Mouse (Mus musculus) neutrophil, adult 5-6 weeks (primary cell): ENCODE data around the gene 1110051M20Rik. TPM values are rescaled to one million over a fixed set of nuclear protein-coding genes. Genes with fewer than 3 reads are reported as not detected.

Source experiments
- ATAC-seq: fragments of 151-379, 151-347 bp; 2 replicates; pipeline ENCODE4 v1.8.0; 2017; ENCODE audit warnings: mild to moderate bottlenecking, moderate TSS enrichment; ENCODE audit not compliant: insufficient number of reproducible peaks, poor library complexity, low FRiP score, severe bottlenecking; ENCODE audit errors: extremely low read depth
- total RNA-seq: library from RNA; stranded (forward); fragments of 200-1000 nt; gene quantifications from 2 replicates; pipeline ENCODE4 v1.2.3, GENCODE M21; 2017

1110051M20Rik gene
- total RNA-seq, 1 experiment from 2014 or later = 1.7 TPM

DNA sequence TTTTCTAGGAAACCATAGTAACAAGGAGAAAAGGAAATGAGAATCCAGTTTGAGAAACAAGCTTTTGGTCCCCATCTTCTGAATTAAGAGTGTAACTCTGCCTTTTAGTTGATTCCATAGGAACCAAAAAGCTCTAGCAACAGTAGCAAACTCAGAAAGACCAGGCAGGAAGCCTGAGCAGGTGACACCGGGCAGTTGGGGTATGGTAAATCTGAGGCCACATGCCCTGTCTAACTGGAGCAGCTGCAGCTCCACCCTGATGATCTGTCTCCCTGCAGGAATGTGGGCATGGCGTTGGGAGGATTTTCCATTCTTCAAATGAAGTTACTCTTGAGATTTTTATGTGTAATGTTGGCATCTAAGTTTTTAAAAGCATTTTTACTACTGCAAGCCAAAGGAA, 74.2 kb downstream of the 1110051M20Rik start:
- ATAC-seq = no peak

DNA sequence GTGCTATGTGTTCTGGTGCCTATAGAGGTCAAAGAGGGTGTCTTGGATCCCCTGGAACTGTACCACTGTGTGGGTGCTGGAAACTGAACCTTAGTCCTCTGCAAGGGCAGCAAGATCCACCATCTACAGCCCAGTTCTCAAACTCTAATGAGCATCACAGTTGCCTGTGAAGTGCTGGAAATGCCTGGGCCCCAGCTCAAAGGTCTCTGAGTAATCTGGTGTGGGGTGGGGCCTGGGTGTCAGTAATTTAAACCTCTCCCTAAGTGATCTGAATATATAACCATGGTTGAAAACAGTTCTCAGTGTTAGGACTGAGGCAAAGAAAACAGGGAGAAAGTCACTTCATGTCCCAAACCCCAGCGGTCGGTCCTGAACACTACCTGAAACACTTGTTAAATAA, 81.2 kb downstream of the 1110051M20Rik start:
- ATAC-seq = no peak

DNA sequence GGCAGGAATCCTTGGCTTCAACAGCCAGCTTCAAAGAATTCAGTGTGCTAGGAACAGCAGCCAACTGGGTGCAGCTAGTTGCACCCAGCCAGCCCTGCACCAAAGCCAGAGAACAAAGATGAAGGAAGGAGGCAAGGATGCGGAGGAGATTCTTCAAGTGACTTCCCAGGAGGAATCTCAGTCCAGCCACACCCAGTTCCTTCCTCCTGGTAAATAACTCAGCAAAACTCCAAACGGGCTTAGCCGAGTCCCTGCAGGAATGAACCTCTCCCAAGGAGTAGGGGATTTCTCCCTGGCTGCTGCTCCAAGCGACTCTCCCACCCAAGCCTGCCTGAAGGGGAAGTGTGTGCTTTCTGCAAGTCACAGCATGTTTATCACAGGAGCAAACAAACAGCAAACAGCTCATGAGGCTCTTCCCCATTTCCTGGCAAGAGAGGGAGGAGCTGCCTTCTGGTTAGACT, 83.4 kb downstream of the 1110051M20Rik start:
- no peak for ATAC-seq

DNA sequence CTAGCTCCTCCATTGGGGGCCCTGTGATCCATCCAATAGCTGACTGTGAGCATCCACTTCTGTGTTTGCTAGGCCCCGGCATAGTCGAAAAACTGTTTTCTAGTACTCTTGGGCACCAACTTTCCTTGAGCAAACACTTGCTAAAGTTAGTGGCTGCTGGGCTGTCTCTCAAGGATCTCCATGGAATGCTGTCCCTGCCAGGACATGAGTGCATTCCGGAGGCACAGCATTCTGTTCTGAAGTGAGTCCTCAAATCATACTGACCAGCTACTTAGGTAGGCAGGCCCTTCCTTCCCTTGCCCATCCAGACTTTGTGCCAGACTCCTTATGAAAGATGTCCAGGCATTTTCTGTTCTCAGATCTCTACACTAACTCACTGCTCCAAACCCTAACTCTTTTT, 88.7 kb downstream of the 1110051M20Rik start:
- no peak for ATAC-seq

DNA sequence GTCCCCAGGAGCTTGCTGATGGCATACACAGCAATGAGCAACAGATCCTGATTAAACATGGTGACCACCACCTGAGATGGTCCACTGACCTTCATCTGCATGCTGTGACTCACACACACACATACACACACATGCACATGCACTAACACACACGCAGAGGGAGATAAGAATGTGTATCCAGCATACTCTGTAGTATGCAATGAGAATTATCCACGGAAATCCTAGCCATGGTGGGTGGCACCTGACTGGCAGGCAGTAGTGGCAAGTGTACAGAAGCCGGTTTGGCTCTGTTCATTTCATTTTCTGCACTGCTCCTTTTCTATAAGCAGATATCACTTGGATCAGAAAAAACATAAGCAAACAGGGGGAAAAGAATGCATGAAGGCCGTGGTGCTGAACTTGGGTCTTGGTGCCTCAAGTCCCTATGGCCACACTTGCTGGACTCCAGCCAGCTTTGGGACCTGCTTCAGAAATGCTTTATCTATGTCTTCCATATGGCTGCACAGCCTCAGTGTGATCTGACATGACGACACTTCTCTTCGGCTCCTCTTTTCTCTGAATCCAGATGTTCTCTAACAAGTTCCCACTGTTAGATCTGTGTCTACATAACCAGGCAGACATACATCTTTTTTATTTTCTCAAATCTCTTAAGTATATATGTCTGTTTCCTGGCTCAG, 89.6 kb downstream of the 1110051M20Rik start:
- no peak for ATAC-seq

DNA sequence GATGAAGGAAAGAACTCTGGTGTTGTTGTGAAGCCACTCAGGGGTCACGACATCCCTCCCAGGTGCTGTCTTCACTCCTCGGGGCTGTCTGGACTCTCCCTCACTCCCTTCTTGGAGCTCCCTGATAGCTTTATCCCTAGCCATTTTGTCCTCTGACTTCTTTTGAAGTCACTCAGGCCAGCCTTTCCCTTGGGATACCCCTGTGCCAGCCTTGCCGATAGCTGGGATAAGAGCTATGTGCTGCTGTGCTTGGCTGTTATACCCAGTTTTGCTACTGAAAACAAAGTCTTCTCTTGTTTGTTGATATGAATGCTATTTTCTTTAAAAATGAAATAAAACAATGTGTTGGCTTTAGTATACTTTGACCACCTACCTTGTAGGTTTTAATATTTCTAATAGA, 90.7 kb downstream of the 1110051M20Rik start:
- ATAC-seq = no peak

DNA sequence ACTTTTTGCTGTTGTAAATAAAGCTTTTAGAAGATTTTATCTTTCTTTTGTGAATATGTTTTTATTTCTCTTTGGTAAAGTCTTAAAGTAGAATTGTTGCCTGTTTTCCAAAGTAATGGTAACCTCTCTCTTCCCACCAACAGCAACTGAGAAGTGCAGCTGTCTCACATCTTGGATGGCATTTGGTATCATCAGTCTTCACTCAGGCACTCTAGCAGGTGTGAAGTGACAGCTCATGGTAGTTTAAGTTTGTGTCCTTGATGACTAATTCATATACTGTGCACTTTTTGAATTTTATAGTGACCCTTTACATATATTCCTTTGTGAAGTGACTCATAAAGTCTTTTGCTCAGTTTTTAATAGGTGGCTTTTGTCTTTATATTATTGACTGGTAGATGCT, 92.7 kb downstream of the 1110051M20Rik start:
- ATAC-seq = no peak

DNA sequence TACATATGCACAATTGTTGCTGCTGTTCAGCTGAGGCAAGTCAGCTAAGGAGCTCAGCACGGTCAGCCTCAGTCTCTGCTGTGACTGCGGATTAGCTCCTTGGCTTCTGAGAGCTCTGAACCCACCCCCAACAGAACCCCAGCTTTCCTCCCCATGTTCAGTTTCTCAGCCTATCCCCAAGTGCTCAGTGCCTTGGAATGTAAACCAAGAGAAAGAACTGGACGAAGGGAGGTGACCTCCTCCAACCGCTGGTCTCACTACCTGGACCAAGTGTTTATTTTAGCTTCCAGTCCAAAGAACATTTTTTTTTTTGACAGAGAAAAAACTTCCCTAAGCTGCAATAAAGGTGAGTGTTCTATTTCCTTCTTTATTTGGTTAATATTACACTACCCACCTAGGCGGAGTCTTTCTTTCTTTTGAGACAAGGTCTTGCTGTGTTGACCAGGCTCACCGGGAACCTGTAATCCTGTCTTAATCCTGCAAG, 94.5 kb downstream of the 1110051M20Rik start:
- ATAC-seq = no peak

DNA sequence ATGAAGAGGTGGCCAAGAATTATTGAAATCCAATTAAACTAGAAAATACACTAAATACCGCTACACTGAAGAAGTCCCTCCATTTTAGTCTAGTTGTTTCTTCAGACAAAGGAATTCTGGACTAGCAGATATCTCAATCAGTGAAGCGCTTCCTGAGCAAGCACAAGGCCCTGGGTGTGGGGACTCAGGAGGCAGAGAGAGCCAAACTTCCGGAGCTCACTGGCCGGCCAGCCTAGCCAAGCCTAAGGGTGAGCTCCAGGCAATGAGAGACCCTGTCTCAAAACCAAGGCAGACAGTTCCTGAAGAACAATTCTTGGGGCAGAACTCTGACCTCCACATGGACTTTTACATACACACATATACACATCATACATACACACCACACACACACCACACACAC, 95.6 kb downstream of the 1110051M20Rik start:
- ATAC-seq = no peak

DNA sequence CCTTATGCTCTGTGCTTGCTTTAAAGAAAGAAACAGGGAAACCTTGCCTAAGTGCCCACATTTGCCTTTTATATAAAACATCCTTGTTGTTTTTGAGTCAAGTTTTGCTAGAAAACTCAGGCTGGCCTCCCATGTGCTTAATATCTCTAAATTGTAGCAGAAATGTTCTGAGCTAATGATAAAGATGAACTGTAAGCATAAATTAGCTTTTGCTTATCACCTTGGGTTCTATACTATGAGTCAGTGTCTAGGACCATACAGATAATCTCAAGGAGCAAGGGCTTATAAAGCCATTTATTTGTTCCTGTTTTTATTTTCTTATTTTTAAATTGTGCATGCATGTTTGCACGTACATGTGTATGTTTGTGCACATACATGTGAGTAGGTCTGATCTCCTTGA, 98.9 kb downstream of the 1110051M20Rik start:
- ATAC-seq = no peak

DNA sequence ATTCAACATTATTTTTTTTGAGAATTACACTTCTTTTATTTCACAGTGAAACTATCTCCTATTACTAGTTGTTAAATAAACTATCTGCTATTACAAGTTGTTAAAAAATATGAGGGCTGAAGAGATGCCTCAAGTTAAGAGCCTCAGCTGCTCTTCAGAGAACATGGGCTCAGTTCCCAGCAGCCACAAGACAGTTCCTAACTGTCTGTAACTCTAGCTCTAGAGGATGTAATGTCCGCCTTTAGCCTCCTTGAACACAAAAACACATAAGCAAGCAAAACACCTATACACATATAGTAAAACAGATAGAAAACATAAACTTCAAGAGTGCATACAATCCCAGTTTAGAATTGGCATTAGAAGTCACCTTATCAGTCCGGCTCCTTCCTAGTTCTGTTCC, 104.9 kb downstream of the 1110051M20Rik start:
- no peak for ATAC-seq

DNA sequence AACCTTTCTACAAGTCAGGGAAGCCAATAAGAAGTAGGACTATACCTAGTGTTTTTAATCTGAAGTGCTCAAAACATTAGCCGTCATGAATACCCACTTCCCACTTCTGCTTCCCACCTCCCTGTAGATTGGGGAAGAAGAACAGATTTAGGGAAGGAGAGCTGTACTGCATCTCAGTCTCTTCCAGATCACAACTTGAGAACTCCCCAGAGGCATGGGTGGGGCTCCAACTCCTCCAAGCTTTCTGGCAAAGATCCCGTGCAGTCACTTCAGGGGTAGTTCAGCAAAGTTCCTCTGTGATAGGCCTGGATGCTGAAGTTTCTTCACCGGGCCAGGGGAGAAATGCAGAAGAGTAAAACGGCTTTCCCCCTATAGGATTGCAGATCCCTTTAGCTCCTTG, 109.4 kb downstream of the 1110051M20Rik start:
- ATAC-seq = no peak

DNA sequence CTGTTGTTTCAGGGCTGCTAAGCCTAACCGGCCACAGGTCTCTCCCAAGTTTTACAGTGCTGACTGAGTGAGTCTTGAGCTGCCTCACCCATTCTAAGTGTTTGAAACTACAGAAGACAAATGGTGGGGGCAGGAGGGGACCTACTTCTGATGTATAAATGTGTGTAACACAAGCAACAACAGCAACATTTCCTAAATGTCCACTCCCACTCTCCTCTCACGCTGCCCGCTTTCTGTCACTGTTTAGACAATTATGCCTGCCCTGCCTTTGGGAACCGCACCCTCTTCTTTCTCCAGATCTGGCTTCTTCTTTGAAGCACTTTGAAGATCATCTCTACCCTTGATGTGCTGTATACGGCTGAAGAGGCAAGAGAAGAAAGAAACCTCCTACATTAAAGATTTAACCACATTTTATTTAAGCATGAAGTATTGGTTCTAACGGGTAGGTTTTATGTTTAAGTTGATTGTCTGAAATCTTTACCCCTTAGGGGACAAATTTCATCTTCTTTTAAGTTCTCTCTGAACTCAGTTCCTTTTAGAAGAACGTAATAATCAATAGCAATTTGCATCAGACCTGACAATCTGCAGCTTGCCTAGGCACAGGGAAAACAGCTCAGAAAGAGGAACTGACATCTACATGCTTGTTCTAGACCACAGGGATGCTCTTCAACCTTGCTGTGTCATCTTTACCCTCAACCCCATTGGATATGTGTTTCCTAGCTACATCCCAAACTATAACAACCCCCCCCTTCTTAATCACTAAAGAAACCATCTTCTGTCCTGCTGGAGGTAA, 113.3 kb downstream of the 1110051M20Rik start:
- no peak for ATAC-seq

DNA sequence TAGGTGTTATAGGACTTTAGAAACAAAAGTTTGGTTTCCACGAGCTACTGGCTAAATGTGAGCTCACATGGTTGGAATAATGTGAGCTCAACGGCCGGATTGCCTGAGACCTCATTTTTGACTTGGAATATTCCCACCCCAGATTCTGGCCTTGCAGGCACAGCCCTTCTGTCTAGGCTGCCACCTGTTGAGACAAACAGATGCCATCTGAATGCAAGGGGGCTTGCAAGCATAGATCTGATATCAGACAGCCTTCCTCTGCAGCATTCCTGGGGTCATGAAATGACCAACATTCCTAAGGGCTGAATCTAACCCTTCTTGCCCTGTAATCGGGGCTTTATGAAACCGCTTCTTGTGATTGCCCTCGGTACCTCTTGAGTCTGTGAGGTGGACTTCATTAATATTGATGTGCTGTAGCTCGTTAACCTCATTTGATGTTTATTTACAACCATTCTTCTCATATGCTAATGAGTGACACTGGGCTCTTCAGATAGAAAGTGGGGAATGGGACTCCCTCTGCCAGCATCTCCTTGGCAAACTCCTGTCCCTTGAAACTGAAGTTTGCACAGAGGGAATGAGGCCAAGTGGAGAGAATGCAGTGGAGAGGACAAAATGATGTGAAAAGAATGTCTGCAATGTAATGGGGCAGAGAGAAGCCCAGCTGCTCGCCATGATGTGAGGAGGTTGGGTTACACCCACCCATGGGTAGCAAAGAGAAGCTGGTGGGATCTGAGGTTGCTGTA, 114.3 kb downstream of the 1110051M20Rik start:
- ATAC-seq = no peak

DNA sequence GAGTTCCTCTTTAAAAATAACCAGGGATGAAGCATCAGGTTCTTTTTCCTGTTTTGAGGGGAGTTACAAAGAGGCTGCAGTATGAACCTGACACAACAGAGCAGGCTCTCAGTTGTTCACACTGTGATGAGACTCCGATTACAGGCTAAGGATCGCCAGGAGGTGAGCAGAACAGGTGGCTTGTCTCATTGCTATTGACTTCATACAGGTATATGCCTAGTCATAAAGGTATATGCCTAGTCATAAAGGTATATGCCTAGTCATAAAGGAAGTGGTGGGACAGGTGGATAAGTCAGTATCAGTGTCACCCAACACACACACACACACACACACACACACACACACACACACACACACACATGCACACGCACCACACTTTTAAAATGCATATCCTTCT, 115.8 kb downstream of the 1110051M20Rik start:
- no peak for ATAC-seq

DNA sequence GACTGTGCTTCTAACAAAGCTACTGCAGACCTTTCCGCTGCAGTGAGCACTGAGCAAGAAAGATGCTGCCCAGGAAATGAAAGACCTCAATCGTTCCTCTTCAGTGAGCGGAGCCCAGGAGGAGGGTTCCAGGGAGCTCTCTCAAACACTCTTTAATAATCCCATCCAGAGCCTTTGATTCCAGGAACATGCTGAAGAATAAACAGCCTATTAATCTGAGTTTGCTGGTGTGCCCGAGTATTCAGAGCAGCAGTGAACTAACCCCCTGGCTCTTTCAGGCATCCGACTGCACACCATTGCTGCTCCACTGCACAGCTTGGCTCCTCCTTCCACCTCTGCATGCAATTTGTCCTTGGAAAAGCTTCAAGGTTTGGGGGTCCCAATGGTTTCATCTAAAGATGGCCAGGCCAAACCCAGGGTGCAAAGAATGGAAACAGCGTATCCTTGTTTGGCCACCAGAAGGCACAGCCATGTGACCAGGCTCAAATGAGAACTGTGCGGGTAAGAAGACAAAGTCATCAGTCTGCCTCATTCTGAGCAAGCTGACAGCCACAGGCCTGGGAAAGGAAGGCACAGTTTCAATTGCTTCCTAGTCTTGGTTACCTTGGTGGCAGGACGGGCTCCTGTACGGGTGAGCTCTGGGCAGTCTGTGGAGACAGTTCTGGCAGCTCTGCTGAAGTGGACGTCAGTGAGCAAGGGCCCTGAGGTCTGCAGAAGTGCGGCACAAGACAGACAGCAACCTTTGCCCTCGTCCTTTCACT, 116.4 kb downstream of the 1110051M20Rik start:
- ATAC-seq = no peak

DNA sequence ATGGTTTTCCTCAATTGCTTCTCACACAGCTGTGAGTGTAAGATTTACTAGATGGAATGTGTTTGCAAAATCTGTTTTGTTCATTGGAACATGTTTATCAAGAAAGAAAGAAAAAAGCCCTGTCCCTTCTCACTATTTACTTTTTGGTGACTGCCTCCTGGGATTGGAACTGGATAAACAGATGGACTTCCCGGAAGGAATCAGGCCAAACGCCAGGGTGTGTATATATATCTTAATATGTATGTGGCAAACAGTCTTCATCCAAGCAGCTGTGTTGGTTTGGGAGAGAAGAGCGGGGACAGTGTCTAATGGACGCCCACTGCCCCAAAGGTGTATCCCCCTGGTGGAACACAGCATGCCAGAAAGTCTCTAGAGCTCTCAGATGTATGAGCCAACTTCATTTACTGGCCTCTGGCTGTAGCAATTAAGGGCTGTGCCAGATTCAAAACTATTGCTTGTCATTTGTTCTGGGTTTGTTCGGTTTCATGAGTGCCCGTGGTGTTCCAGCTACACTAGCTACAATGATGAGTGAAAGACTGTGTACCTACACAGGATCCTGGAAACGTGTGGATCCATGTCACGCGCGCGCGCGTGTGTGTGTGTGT, 117.7 kb downstream of the 1110051M20Rik start:
- no peak for ATAC-seq

DNA sequence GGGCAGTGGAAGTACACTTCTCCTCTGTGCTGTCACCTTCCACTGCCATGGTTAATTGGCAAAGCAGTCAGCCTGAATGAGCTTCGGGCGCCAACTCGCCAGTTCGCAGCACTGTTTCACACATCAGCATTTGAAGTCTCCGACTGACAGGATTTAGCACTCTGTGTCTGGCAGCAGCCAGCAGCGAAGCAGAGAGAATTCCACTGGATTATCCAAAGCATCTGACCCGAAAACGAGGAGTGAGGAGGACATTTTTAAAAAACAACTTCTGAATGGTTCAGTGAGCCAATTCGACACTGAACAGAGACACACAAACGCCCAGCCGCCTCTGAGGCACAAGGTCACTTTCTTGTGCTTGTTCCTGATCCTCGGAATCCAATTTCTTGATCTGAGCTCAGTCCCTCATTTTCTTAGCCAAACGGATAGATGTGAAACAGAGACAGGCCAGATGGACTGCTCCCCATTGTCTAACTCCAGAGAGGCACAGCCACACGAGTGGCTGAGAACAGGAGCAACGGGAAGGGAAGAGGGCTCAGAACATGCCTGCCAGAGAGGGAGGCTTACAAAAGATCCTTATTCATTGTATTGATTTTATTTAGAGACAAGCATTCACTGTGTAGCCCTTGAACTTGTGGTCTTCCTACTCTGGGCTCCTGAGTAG, 119.6 kb downstream of the 1110051M20Rik start:
- ATAC-seq = no peak
